Mouse (Mus musculus): Measurements from ENCODE around the gene Foxl2.

- TF ChIP-seq CTCF (IDR thresholded peaks at IDR 0.05; ENCODE audit: extremely low read depth, insufficient read length, insufficient replicate concordance, low read depth, low read length): peak; percentile 22; the same call in 1 of the 2 replicates
- TF ChIP-seq POLR2A (IDR thresholded peaks at IDR 0.05; ENCODE audit: low read depth, low read length): no peak
These were observed 25.6 kb upstream of the Foxl2 start for GRCm38 (mm10) chr9:98929496-98929895.
